Mouse (Mus musculus) hindbrain, embryonic 14.5 days (tissue): ENCODE measurements around the gene Fgf2. TPM values are rescaled to one million over a fixed set of nuclear protein-coding genes. Genes with fewer than 3 reads are reported as not detected.

Experiments used
- polyA plus RNA-seq: library from polyadenylated mRNA; unstranded; fragments of >200 nt; fragmentation: Nextera tagmentation; extraction: Ambion mirVana; gene quantifications from 2 replicates; pipeline ENCODE4 v1.2.1, GENCODE M21; 2014

Gene Fgf2
- polyA plus RNA-seq, 1 experiment from 2014 or later: 1.5 TPM

Other genes with a start within 250 kb of the Fgf2 start
- 0.70 and 0.86 TPM in 2 replicates for gene Il2, start 222.4 kb upstream of the Fgf2 start, polyA plus RNA-seq
- not detected in 2 replicates for gene Il21, start 115.7 kb upstream of the Fgf2 start, polyA plus RNA-seq
- 5.1 and 5.4 TPM in 2 replicates for gene Bbs12, start 35.8 kb upstream of the Fgf2 start, polyA plus RNA-seq
- gene Cetn4, start 35.6 kb upstream of the Fgf2 start, polyA plus RNA-seq: 1.5 and 1.7 TPM in 2 replicates
- gene Spata5, start 71.5 kb downstream of the Fgf2 start, polyA plus RNA-seq: 33.1 and 35.6 TPM in 2 replicates
- gene Nudt6, start 71.9 kb downstream of the Fgf2 start, polyA plus RNA-seq: 6.8 and 8.7 TPM in 2 replicates